Mouse (Mus musculus) kidney, embryonic 15.5 days (tissue): ENCODE results near the gene Col17a1. TPM values are rescaled to one million over a fixed set of nuclear protein-coding genes. Genes with fewer than 3 reads are reported as not detected.

ENCODE experiments used
- ATAC-seq: fragments of 200-750 bp; cut with Nextera tagmentation; replicated peaks from 2 replicates; pipeline ENCODE4 v1.8.0; 2017; ENCODE audit warnings: moderate TSS enrichment; ENCODE audit not compliant: low FRiP score
- H3K27ac ChIP-seq: fragments of 300-500 bp; sonication (generic); 2 replicates; pipeline ENCODE4 v1.5.1; 2015; ENCODE audit warnings: mild to moderate bottlenecking, inconsistent platforms
- H3K27me3 ChIP-seq: fragments of 300-500 bp; sonication (generic); 2 replicates; pipeline ENCODE4 v1.6.1; 2015; ENCODE audit warnings: inconsistent platforms
- H3K36me3 ChIP-seq: fragments of 300-500 bp; sonication (generic); 2 replicates; pipeline ENCODE4 v1.6.1; 2015; ENCODE audit warnings: inconsistent platforms
- H3K4me1 ChIP-seq: fragments of 300-500 bp; sonication (generic); 2 replicates; pipeline ENCODE4 v1.6.1; 2015; ENCODE audit warnings: inconsistent platforms
- H3K4me2 ChIP-seq: fragments of 300-500 bp; sonication (generic); 2 replicates; pipeline ENCODE4 v1.6.1; 2015; ENCODE audit warnings: moderate library complexity, mild to moderate bottlenecking, inconsistent platforms
- H3K4me3 ChIP-seq: fragments of 300-500 bp; sonication (generic); replicated peaks from 2 replicates; pipeline ENCODE4 v1.5.1; 2015; ENCODE audit warnings: mild to moderate bottlenecking, inconsistent platforms
- H3K9ac ChIP-seq: fragments of 300-500 bp; sonication (generic); 2 replicates; pipeline ENCODE4 v1.6.1; 2015; ENCODE audit warnings: mild to moderate bottlenecking, inconsistent platforms
- H3K9me3 ChIP-seq: fragments of 300-500 bp; sonication (generic); replicated peaks from 2 replicates; pipeline ENCODE4 v1.6.1; 2016; ENCODE audit warnings: inconsistent platforms
- WGBS: fragments of 180-500 bp; shearing (Covaris S2); methylation state at CpG from one replicate; pipeline ENCODE4 v1.1.7; 2015; ENCODE audit warnings: mixed read lengths; 5-methylcytosine and 5-hydroxymethylcytosine counted together
- polyA plus RNA-seq: library from polyadenylated mRNA; unstranded; fragments of >200 nt; fragmentation: Nextera tagmentation; extraction: Ambion mirVana; gene quantifications from 2 replicates; pipeline ENCODE4 v1.2.1, GENCODE M21; 2015

The Col17a1 gene
- polyA plus RNA-seq, 1 experiment from 2014 or later, result 0.49 TPM

- Histone ChIP-seq H3K36me3 (peaks cover 58% of the 10 kb centered on the region), H3K27ac (no peak overlapping the region), H3K4me1 (no peaks in the 10 kb centered on the region), H3K4me2 (no peak overlapping the region), H3K27me3 (no peaks in the 10 kb centered on the region), H3K4me3 (no peak overlapping the region), H3K9me3 (no peaks in the 10 kb centered on the region), H3K9ac (no peak overlapping the region)
- ATAC-seq, result no peak
- 90% methylated on average over 4 of the region's 4 CpGs for WGBS
Observed at GRCm38 (mm10) chr19:47635380-47635779, 56.5 kb downstream of the Col17a1 start.

GRCm38 (mm10) chr19:47631799-47632198 lies 60.1 kb downstream of the Col17a1 start:
- no peaks in the 10 kb centered on the region for H3K4me1 ChIP-seq
- H3K9ac ChIP-seq, result no peak overlapping the region
- WGBS, result 93% methylated on average over 5 of the region's 5 CpGs
- no peak overlapping the region for H3K4me3 ChIP-seq
- no peaks in the 10 kb centered on the region for H3K27me3 ChIP-seq
- no peaks in the 10 kb centered on the region for H3K9me3 ChIP-seq
- no peak overlapping the region for H3K4me2 ChIP-seq
- no peak overlapping the region for H3K27ac ChIP-seq
- peaks cover 45% of the 10 kb centered on the region for H3K36me3 ChIP-seq
- ATAC-seq, result no peak

DNA sequence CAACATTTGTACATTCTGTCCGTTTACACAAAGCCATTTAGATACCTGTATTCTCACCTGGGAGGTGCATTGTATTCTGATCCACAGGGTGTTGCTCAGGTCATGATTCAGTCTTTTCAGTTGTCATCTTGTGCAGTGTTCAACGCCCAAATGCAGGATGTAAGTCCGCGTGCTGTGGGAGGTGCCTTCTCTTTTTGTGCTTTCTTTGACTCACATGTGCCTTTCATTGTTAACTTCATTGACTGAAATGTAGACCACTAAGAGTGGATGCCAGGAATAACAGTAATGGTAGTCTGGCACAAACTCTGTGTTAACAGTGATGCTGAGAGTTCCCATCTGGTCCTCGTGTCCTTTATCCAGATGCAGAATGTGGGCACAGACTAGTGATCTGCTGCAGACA lies 61.5 kb downstream of the Col17a1 start:
- H3K4me2 ChIP-seq, result no peak overlapping the region
- peaks cover 43% of the 10 kb centered on the region for H3K36me3 ChIP-seq
- no peak for ATAC-seq
- 76% methylated on average over 5 of the region's 5 CpGs for WGBS
- H3K9ac ChIP-seq, result no peak overlapping the region
- no peaks in the 10 kb centered on the region for H3K27me3 ChIP-seq
- H3K9me3 ChIP-seq, result no peaks in the 10 kb centered on the region
- H3K4me1 ChIP-seq, result no peaks in the 10 kb centered on the region
- no peak overlapping the region for H3K4me3 ChIP-seq
- H3K27ac ChIP-seq, result no peak overlapping the region

DNA sequence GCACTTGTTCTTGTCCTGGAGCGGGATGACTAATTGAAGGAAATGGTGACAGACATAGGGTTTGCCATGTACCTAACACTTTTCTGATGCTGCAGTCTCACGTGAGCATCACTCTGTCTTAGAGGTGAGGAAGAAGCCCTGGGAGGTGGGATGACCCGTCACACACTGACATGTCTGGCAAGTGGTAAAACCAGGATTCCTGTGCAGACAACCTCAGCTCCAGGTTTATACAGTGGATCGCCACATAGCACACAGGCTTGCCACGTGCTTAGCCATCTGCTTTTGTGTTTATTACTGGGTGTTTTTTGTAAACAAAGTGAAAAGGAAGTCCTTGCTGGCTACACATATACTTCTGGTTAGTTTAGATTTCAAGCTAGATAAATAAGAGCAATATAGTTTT lies 62.8 kb downstream of the Col17a1 start:
- peaks cover 52% of the 10 kb centered on the region for H3K36me3 ChIP-seq
- no peaks in the 10 kb centered on the region for H3K4me1 ChIP-seq
- H3K4me2 ChIP-seq, result no peak overlapping the region
- no peak for ATAC-seq
- 83% methylated on average over 5 of the region's 5 CpGs for WGBS
- no peak overlapping the region for H3K27ac ChIP-seq
- H3K4me3 ChIP-seq, result no peak overlapping the region
- H3K9me3 ChIP-seq, result no peaks in the 10 kb centered on the region
- no peak overlapping the region for H3K9ac ChIP-seq
- no peaks in the 10 kb centered on the region for H3K27me3 ChIP-seq

- 86% methylated on average over 10 of the region's 10 CpGs for WGBS
- no peaks in the 10 kb centered on the region for H3K9me3 ChIP-seq
- H3K4me1 ChIP-seq, result no peaks in the 10 kb centered on the region
- H3K27me3 ChIP-seq, result no peaks in the 10 kb centered on the region
- ATAC-seq, result no peak
- no peak overlapping the region for H3K27ac ChIP-seq
- no peak overlapping the region for H3K4me2 ChIP-seq
- H3K9ac ChIP-seq, result no peak overlapping the region
- no peak overlapping the region for H3K4me3 ChIP-seq
- H3K36me3 ChIP-seq, result peaks cover 58% of the 10 kb centered on the region
Observed at GRCm38 (mm10) chr19:47627450-47627849, 64.4 kb downstream of the Col17a1 start.

- Histone ChIP-seq H3K4me3 (no peak overlapping the region), H3K9me3 (no peaks in the 10 kb centered on the region), H3K9ac (no peak overlapping the region), H3K27ac (no peak overlapping the region), H3K4me2 (no peak overlapping the region), H3K27me3 (no peaks in the 10 kb centered on the region), H3K4me1 (no peaks in the 10 kb centered on the region), H3K36me3 (peaks cover 73% of the 10 kb centered on the region)
- 62% methylated on average over 10 of the region's 10 CpGs for WGBS
- ATAC-seq, result no peak
Observed at GRCm38 (mm10) chr19:47624940-47625711, 66.8 kb downstream of the Col17a1 start.

- 87% methylated on average over 8 of the region's 8 CpGs for WGBS
- H3K9me3 ChIP-seq, result no peaks in the 10 kb centered on the region
- no peak overlapping the region for H3K4me2 ChIP-seq
- peaks cover 87% of the 10 kb centered on the region for H3K36me3 ChIP-seq
- no peaks in the 10 kb centered on the region for H3K27me3 ChIP-seq
- no peak for ATAC-seq
- H3K4me3 ChIP-seq, result no peak overlapping the region
- H3K4me1 ChIP-seq, result no peaks in the 10 kb centered on the region
- no peak overlapping the region for H3K27ac ChIP-seq
- no peak overlapping the region for H3K9ac ChIP-seq
Observed at GRCm38 (mm10) chr19:47621478-47621877, 70.4 kb downstream of the Col17a1 start.

GRCm38 (mm10) chr19:47613442-47613841 lies 78.5 kb downstream of the Col17a1 start:
- no peak overlapping the region for H3K4me3 ChIP-seq
- H3K27me3 ChIP-seq, result no peaks in the 10 kb centered on the region
- no peak for ATAC-seq
- no peaks in the 10 kb centered on the region for H3K9me3 ChIP-seq
- no peak overlapping the region for H3K9ac ChIP-seq
- no peaks in the 10 kb centered on the region for H3K4me1 ChIP-seq
- 62% methylated on average over 7 of the region's 7 CpGs for WGBS
- peaks cover 61% of the 10 kb centered on the region for H3K36me3 ChIP-seq
- H3K27ac ChIP-seq, result no peak overlapping the region
- H3K4me2 ChIP-seq, result no peak overlapping the region

- Histone ChIP-seq H3K27me3 (no peaks in the 10 kb centered on the region), H3K27ac (no peak overlapping the region), H3K4me3 (no peak overlapping the region), H3K4me1 (no peaks in the 10 kb centered on the region), H3K9me3 (no peaks in the 10 kb centered on the region), H3K36me3 (peaks cover 26% of the 10 kb centered on the region), H3K9ac (no peak overlapping the region), H3K4me2 (no peak overlapping the region)
- ATAC-seq, result no peak
- 72% methylated on average over 3 of the region's 3 CpGs for WGBS
Observed at GRCm38 (mm10) chr19:47608513-47608912, 83.4 kb downstream of the Col17a1 start.

Other genes starting within 250 kb of the Col17a1 start
- gene Sh3pxd2a, start 227.7 kb downstream of the Col17a1 start, polyA plus RNA-seq, result 5.5 and 6.4 TPM in 2 replicates
- 47.1 and 51.0 TPM in 2 replicates for gene Stn1, start 154.6 kb downstream of the Col17a1 start, polyA plus RNA-seq
- gene Slk, start 112.4 kb downstream of the Col17a1 start, polyA plus RNA-seq, result 12.0 and 12.2 TPM in 2 replicates
- 237 and 238 TPM in 2 replicates for gene Sfr1, start 39.6 kb upstream of the Col17a1 start, polyA plus RNA-seq
- gene Gsto1, start 162.9 kb upstream of the Col17a1 start, polyA plus RNA-seq, result 115 and 119 TPM in 2 replicates
- 1.6 and 2.0 TPM in 2 replicates for gene Gsto2, start 173.4 kb upstream of the Col17a1 start, polyA plus RNA-seq
- 0.06 TPM in 2 replicates for gene Cfap43, start 227.2 kb upstream of the Col17a1 start, polyA plus RNA-seq
- 15.6 and 19.4 TPM in 2 replicates for gene Itprip, start 227.2 kb upstream of the Col17a1 start, polyA plus RNA-seq
- gene Cfap58, start 245.6 kb upstream of the Col17a1 start, polyA plus RNA-seq, result 0.09 TPM in 1 of 2 replicates, not detected in the other